Mouse (Mus musculus): Measurements from ENCODE around the gene Rcsd1. TPM values are rescaled to one million over a fixed set of nuclear protein-coding genes. Genes with fewer than 3 reads are reported as not detected.

Rcsd1 gene
- 6.5 and 7.0 TPM in 2 replicates for polyA plus RNA-seq (2015; fragmentation: Nextera tagmentation; extraction: Ambion mirVana)

DNA sequence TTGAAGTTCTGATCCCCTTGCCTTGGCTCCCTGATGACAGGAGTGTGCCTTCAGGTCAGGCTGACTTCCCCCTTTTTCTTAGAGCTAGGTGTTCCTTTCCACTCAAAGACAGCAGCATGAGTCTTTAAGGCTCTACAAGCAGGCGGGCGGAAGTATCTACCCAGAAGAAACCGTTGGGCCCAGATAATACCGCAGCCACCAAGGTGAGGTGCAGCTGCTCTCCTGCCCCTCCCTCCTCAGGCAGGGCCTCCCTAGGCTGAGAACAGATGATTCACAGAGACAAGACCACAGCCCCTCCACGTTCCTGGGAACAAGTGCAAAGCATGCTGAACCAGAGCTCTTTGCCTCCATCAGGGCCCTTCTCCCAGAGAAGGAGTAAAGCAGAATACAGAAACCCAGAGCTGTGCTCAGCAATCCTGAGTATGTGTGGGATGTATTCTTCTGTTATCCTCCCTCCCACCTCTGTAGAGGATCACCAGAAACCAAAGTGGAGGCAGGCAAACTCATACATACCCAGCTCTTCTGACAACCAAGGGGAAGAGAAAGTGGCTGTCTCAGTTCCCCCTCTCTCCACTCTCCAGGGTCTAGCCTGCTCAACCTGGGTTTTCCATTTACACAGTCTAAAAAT is at the start of gene Rcsd1:
Rcsd1 (minus strand) TSS at position 129 of the 628 bp plus-strand sequence.
- Histone ChIP-seq H3K36me3 (ENCODE audit: poor library complexity, severe bottlenecking) (no peaks in the 10 kb centered on the region), H3K4me2 (peak within 1 kb of the TSS; percentile 98), H3K27ac (no peak within 1 kb of the TSS), H3K4me1 (peaks cover 13% of the 10 kb centered on the region), H3K9me3 (replicated peaks) (no peaks in the 10 kb centered on the region), H3K9ac (no peak within 1 kb of the TSS), H3K4me3 (0 out of 2 replicates have a peak within 1 kb of the TSS, but pooled peaks have one; percentile 60), H3K27me3 (peaks cover 46% of the 10 kb centered on the region)
- no peak for ATAC-seq
- WGBS = 54% methylated on average over 5 of the region's 5 CpGs

DNA sequence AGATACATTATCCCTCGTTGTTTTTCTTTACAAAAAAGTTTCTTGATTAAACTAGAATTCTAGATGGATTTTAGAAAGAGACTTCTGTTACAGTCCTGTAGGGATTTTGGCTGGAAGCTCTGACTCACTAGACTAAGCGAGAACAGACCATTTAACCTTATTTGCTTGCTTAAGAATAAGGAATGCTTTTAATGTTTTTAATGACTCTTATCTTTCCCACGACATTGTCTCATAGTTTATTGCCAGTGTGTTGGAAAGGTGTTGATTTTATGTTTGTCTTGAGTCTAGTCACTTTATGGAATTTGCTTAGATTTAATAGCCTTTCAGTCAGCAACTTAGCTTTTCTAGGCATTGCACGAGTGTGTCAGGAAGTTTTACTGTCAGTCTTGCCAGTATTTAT is 45.6 kb upstream of the Rcsd1 start:
- H3K4me3 ChIP-seq = no peak overlapping the region
- H3K36me3 ChIP-seq (ENCODE audit: poor library complexity, severe bottlenecking) = no peaks in the 10 kb centered on the region
- WGBS = 75% methylated on average over 4 of the region's 4 CpGs

DNA sequence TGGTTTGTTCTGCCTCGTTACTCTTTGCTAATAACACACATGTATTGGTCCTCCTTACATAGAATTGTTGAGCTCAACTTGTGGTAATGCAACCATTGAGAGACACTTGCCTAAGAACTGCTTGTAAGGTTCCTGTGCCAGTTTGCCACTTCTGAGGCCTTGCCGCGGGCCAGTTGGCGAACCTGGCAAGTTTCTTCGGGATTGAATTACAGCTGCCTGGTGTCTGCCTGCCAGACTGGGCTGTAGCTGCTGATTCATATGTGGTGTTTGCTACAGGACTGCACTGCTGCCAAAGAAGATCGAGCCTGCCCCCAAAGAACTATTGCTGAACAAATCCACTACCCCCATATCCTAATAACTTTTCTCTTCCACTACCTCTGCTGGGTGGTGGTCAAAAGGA is 44.6 kb upstream of the Rcsd1 start:
- 92% methylated on average over 6 of the region's 6 CpGs for WGBS
- H3K9me3 ChIP-seq (replicated peaks) = no peaks in the 10 kb centered on the region
- no peaks in the 10 kb centered on the region for H3K27me3 ChIP-seq
- no peak overlapping the region for H3K4me3 ChIP-seq
- H3K36me3 ChIP-seq (ENCODE audit: poor library complexity, severe bottlenecking) = no peaks in the 10 kb centered on the region
- H3K4me2 ChIP-seq = no peak overlapping the region
- H3K27ac ChIP-seq = no peak overlapping the region
- no peak overlapping the region for H3K9ac ChIP-seq
- H3K4me1 ChIP-seq = no peaks in the 10 kb centered on the region
- ATAC-seq = no peak

More for the DNA sequence above, 45.6 kb upstream of the Rcsd1 start:
- Histone ChIP-seq H3K27me3 (no peaks in the 10 kb centered on the region), H3K4me1 (no peaks in the 10 kb centered on the region), H3K9me3 (replicated peaks) (no peaks in the 10 kb centered on the region), H3K4me2 (no peak overlapping the region), H3K27ac (no peak overlapping the region), H3K9ac (no peak overlapping the region)
- no peak for ATAC-seq

DNA sequence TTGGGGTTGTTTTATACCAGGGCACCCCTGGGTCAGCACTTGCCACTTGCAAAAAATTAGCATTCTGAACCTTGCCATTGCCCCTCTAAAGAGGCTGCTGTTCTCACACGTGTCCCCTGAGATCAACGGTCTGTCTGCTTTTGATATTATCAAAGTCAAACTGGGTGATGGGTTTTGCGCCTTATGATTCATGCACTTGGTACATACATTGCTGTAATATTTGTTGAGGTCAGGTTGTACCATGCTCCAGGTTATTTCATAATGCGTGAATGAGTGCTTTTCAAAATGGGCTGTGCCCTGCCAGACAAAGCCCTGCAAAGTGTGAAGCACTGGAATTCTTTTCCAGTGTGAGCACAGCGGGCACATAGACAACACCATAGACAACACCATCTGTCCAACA is 42.3 kb upstream of the Rcsd1 start:
- Histone ChIP-seq H3K27me3 (no peaks in the 10 kb centered on the region), H3K9ac (no peak overlapping the region), H3K27ac (no peak overlapping the region), H3K9me3 (replicated peaks) (no peaks in the 10 kb centered on the region), H3K4me3 (no peak overlapping the region), H3K4me2 (no peak overlapping the region), H3K36me3 (ENCODE audit: poor library complexity, severe bottlenecking) (no peaks in the 10 kb centered on the region), H3K4me1 (no peaks in the 10 kb centered on the region)
- ATAC-seq = no peak
- WGBS = 85% methylated on average over 5 of the region's 5 CpGs

DNA sequence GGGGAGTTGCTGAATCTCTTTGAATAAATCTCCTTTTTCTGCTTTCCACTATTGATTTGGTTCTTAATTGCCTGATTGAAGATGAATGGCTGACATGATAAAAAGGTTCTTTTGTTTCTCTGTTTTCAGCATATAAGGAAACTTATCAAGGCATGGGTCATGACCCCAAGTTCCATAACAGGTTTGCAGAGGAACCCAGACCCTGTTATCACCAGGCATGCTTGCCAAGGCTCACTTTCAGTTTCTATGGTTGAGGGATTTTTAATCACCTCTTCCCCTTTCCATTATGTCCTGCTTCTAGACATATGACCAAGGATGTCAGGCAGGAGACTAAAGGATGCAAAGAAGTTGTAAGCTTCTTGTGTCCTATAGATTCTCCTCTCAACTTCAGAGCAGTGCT is 41.6 kb upstream of the Rcsd1 start:
- H3K4me2 ChIP-seq = no peak overlapping the region
- H3K4me1 ChIP-seq = no peaks in the 10 kb centered on the region
- ATAC-seq = no peak
- H3K9me3 ChIP-seq (replicated peaks) = no peaks in the 10 kb centered on the region
- no peak overlapping the region for H3K9ac ChIP-seq
- no peak overlapping the region for H3K4me3 ChIP-seq
- H3K36me3 ChIP-seq (ENCODE audit: poor library complexity, severe bottlenecking) = no peaks in the 10 kb centered on the region
- H3K27me3 ChIP-seq = no peaks in the 10 kb centered on the region
- H3K27ac ChIP-seq = no peak overlapping the region

DNA sequence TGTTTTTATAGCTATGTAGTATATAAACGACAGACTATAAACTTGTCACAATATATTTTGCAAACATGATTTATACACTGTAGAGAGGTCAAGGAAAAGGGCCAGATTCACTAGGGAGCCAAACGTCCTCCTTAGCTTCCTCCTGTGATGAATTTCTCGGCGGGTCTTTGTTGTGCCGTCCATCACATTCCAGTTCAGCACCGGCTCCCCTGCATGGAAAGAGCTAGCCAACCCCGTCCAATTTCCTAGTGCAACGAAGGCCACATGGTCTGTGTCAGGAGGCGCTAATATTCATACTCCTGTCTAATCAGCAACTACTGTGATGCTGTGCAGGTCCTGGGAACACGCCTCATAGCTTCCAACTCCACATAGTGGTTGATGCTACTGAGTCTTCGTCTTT is 38.5 kb upstream of the Rcsd1 start:
- Histone ChIP-seq H3K9ac (no peak overlapping the region), H3K27ac (no peak overlapping the region), H3K9me3 (replicated peaks) (no peaks in the 10 kb centered on the region), H3K27me3 (no peaks in the 10 kb centered on the region), H3K4me3 (no peak overlapping the region), H3K4me2 (no peak overlapping the region), H3K36me3 (ENCODE audit: poor library complexity, severe bottlenecking) (no peaks in the 10 kb centered on the region), H3K4me1 (no peaks in the 10 kb centered on the region)
- ATAC-seq = no peak
- 70% methylated on average over 11 of the region's 11 CpGs for WGBS

DNA sequence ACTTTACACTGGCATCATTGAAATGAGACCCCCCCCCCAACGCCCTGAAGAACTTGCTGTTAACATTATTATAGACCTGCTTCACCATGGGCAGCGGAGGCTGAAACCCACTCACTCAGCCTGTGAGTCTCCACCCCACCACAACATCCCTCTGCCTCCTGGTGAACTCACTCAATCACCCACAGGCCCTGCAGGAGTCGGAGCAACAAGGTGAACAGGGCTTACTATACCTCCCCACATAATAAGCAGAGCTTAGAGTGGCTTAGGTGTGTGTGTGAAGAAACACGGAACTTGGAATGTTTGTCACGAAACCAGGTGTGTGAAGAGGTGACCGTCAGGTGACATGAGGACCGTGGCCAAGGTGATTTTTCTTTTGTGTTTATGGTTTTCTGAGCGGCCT is 32.4 kb upstream of the Rcsd1 start:
- Histone ChIP-seq H3K9ac (no peak overlapping the region), H3K27me3 (no peaks in the 10 kb centered on the region), H3K27ac (no peak overlapping the region), H3K4me1 (no peaks in the 10 kb centered on the region), H3K4me2 (no peak overlapping the region), H3K36me3 (ENCODE audit: poor library complexity, severe bottlenecking) (no peaks in the 10 kb centered on the region), H3K9me3 (replicated peaks) (no peaks in the 10 kb centered on the region), H3K4me3 (no peak overlapping the region)
- 88% methylated on average over 8 of the region's 8 CpGs for WGBS
- ATAC-seq = no peak

DNA sequence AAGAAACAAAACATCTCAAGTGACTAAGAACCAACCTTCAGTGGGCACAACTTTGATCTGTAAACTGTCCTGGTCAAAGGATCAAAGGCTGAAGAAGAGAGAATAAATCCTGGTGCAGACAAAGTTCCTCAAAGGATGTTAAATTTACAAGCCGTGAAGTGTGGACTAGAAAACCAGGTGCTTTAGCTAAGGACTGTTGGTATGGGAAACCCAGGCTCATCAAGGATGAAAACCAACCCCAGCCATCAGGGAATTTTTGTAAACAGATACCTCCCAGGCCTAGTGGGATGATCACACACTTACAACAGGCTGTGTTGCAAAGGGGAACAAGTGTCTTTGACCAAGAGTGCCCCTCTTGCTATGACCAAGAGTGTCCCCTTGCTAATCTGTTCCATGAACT is 29.4 kb upstream of the Rcsd1 start:
- ATAC-seq = no peak
- peaks cover 3% of the 10 kb centered on the region; the same call in 1 of the 2 replicates for H3K4me1 ChIP-seq
- H3K27me3 ChIP-seq = no peaks in the 10 kb centered on the region
- no peak overlapping the region for H3K9ac ChIP-seq
- no peak overlapping the region for H3K4me3 ChIP-seq
- no peaks in the 10 kb centered on the region for H3K9me3 ChIP-seq (replicated peaks)
- 86% methylated on average over 1 of the region's 1 CpGs for WGBS
- H3K4me2 ChIP-seq = no peak overlapping the region
- no peak overlapping the region for H3K27ac ChIP-seq
- H3K36me3 ChIP-seq (ENCODE audit: poor library complexity, severe bottlenecking) = no peaks in the 10 kb centered on the region

DNA sequence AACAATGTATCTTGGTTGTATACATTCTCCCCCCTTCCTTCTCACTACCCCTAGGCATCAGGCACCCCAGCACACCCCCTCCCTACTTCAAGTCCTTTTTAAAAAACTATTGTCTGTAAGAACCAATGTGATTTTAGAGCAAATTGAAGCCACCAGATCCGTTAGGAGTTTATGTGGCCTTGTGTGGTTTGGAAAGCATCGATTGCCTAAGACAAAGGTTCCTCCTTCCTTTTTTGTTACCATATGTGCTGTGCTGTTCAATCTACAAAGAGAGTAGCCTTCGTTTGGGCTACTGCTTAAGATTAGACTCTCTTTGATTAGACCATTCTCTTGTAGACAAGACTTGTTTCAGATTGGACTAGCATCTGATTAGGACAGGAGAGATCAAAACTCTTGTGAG is 28.3 kb upstream of the Rcsd1 start:
- no peak overlapping the region for H3K4me3 ChIP-seq
- H3K4me1 ChIP-seq = peaks cover 3% of the 10 kb centered on the region; the same call in 1 of the 2 replicates
- ATAC-seq = no peak
- WGBS = 40% methylated on average over 3 of the region's 3 CpGs
- no peaks in the 10 kb centered on the region for H3K36me3 ChIP-seq (ENCODE audit: poor library complexity, severe bottlenecking)
- no peaks in the 10 kb centered on the region for H3K9me3 ChIP-seq (replicated peaks)
- no peak overlapping the region for H3K4me2 ChIP-seq
- H3K27me3 ChIP-seq = no peaks in the 10 kb centered on the region
- H3K27ac ChIP-seq = no peak overlapping the region
- H3K9ac ChIP-seq = no peak overlapping the region

DNA sequence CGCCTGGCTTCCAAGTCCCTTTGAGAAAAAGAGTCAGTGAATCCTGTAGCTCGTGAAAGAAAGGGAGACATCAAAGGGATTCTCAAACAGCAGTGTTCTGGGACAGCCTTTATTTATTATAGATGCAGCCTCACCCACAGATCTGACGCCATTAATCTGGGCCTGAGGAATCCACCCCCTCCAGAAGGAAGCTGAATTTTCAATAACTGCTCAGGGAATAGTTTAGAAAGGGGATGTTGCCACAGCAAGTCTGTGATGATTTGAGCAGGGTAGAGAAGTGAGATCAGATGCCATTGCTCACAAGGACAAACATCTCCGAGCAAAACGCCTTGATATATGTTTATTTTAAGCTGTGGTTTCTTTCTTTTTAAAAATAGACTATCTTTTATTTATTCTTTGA is 27.9 kb upstream of the Rcsd1 start:
- Histone ChIP-seq H3K9me3 (replicated peaks) (no peaks in the 10 kb centered on the region), H3K4me1 (peaks cover 3% of the 10 kb centered on the region; the same call in 1 of the 2 replicates), H3K27me3 (no peaks in the 10 kb centered on the region), H3K4me2 (no peak overlapping the region), H3K4me3 (no peak overlapping the region), H3K9ac (no peak overlapping the region), H3K36me3 (ENCODE audit: poor library complexity, severe bottlenecking) (no peaks in the 10 kb centered on the region), H3K27ac (no peak overlapping the region)
- 46% methylated on average over 5 of the region's 5 CpGs for WGBS
- no peak for ATAC-seq

DNA sequence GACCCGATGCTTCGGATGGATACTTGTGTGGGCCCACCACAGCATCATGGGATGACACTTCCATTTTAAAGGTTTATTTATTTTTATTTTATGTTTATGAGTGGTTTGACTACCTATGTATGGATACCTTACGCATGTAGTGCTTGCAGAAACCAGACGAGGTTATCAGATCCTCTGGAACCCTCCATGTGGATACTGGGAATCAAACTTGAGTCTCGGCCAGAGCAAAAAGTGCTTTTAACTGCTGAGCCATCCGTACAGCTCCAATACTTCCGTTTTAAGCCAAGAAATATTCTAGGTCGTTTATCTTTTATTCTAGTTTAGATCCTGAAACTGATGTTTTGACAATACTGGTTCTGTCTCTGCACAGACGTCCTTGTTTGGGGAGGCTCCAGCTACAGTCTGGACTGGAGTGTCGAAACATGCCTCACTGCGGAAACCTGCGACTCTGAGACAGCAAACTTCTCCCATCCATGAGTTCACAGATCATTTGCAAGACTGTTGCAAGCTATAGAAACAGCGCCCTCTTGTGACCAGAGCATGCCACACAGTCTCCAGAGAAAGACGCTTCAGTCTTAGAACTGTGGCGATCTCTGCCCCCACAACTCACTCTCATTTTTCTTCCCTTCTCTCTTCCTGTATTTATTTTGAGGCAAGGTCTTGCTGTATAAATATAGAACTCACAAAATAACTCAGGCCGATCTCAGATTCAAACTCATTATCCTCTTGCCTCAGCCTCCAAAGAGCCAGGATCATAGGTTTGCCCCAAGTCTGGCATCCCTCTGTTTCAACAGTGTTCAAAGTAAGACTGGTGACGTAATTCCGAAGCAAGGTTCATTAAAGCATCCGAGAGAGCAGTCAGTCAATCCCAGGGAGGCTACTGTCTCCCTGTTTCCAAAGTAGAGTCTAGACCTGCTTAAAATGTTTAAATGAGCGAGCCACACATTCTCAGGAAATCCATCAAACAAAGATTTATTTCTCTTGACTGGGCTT is 26.6 kb upstream of the Rcsd1 start:
- Histone ChIP-seq H3K36me3 (ENCODE audit: poor library complexity, severe bottlenecking) (no peaks in the 10 kb centered on the region), H3K4me1 (peaks cover 3% of the 10 kb centered on the region; the same call in 1 of the 2 replicates), H3K27me3 (no peaks in the 10 kb centered on the region), H3K4me2 (peak overlapping the region; percentile 22), H3K9ac (no peak overlapping the region), H3K27ac (no peak overlapping the region), H3K9me3 (replicated peaks) (no peaks in the 10 kb centered on the region), H3K4me3 (no peak overlapping the region)
- 34% methylated on average over 20 of the region's 20 CpGs for WGBS
- ATAC-seq = peak; percentile 88

DNA sequence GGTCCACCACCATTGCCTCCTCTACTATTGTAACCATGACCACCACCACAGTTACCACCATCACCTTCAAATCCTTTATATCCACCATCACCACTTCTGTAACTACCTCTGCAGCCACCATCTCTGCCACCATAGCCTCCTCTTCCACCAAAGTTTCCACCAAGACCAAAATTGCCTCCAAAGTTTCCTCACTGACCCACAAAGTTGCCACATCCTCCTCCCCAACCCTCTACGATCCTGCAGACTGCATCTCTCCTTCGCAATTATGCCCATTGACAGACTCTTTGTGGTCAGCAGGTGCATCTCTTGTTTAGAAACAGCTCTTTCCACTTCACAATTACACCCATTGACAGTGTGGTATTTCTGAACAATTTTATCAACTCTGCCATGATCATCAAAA is 25.3 kb upstream of the Rcsd1 start:
- no peak overlapping the region for H3K27ac ChIP-seq
- H3K4me1 ChIP-seq = peaks cover 3% of the 10 kb centered on the region; the same call in 1 of the 2 replicates
- no peaks in the 10 kb centered on the region for H3K9me3 ChIP-seq (replicated peaks)
- no peaks in the 10 kb centered on the region for H3K36me3 ChIP-seq (ENCODE audit: poor library complexity, severe bottlenecking)
- no peak for ATAC-seq
- no peaks in the 10 kb centered on the region for H3K27me3 ChIP-seq
- 86% methylated on average over 2 of the region's 2 CpGs for WGBS
- no peak overlapping the region for H3K4me3 ChIP-seq
- no peak overlapping the region for H3K9ac ChIP-seq
- H3K4me2 ChIP-seq = no peak overlapping the region

All from forebrain, embryonic 13.5 days (tissue).